Mouse (Mus musculus): ENCODE results near the gene Usp7.

GRCm38 (mm10) chr16:8794952-8795351, 2.8 kb upstream of the Usp7 start:
- TF ChIP-seq TAL1 (IDR thresholded peaks at IDR 0.05; ENCODE audit: low read length) (no peak), CTCF (IDR thresholded peaks at IDR 0.05 in 2 of 3, conservative IDR thresholded peaks at IDR 0.05 in 1 of 3; ENCODE audit: control insufficient read depth in 1 of 3, insufficient read depth in 1 of 3, low read depth in 2 of 3, low read length in 3 of 3, poor library complexity in 1 of 3, severe bottlenecking in 1 of 3) (peak in 2 of 3 experiments; percentile 43 to 48; a peak in 3 of 6 replicates), EP300 (IDR thresholded peaks at IDR 0.05; ENCODE audit: low read depth in 1 of 2, low read length in 2 of 2) (no peak), SIN3A (IDR thresholded peaks at IDR 0.05; ENCODE audit: low read length) (no peak), JUND (IDR thresholded peaks at IDR 0.05; ENCODE audit: low read depth, low read length) (no peak), MEF2A (IDR thresholded peaks at IDR 0.05; ENCODE audit: extremely low read depth, insufficient replicate concordance, low read depth, low read length, poor library complexity, severe bottlenecking) (no peak), TBP (IDR thresholded peaks at IDR 0.05; ENCODE audit: low read depth, low read length) (no peak), MAX (IDR thresholded peaks at IDR 0.05; ENCODE audit: low read length) (no peak), BHLHE40 (IDR thresholded peaks at IDR 0.05; ENCODE audit: borderline replicate concordance, low read depth, low read length) (no peak), USF1 (IDR thresholded peaks at IDR 0.05; ENCODE audit: low read depth, low read length) (no peak)

Data from MEL (cell line).